Mouse (Mus musculus): Measurements from ENCODE around the gene Lamb2.

GRCm38 (mm10) chr9:108530954-108531353 lies 51.4 kb downstream of the Lamb2 start:
- no peak for TF ChIP-seq CTCF (IDR thresholded peaks at IDR 0.05; ENCODE audit: extremely low read depth, insufficient read depth, insufficient read length, insufficient replicate concordance)
- no peak for TF ChIP-seq POLR2A (IDR thresholded peaks at IDR 0.05; ENCODE audit: low read depth, low read length)

Data from spleen, adult 2 months (tissue).